ENCODE assay signal across 10 mouse cellular contexts in genomic region chr2:70938844-70939494, GRCm38 (mm10).
DNase-seq lines count a peak whose midpoint lies in the region; ATAC-seq and TF ChIP-seq lines count a peak whose summit lies in the region.
"Had no signal": no experiment of that assay in that cellular context is flagged by ENCODE, and none has a peak within 500 bp of the region (broad histone marks: within the 10 kb centered on the region; RNA-seq: fewer than 3 reads in every experiment).

No protein-coding gene starts in this region.

- no peaks in the 10 kb centered on the region for H3K36me3 ChIP-seq in midbrain, postnatal 0 days (ENCODE audit: insufficient read depth, low read length)
- H3K36me3 ChIP-seq in forebrain, embryonic 15.5 days, result no peaks in the 10 kb centered on the region
- H3K36me3 ChIP-seq: heart, embryonic 15.5 days had no signal

- H3K4me2 ChIP-seq in midbrain, postnatal 0 days (ENCODE audit: low read depth, low read length, poor library complexity, severe bottlenecking), result no peak overlapping the region
- no peak overlapping the region for H3K4me2 ChIP-seq in forebrain, embryonic 15.5 days (replicated peaks)
- H3K4me2 ChIP-seq: heart, embryonic 15.5 days had no signal

- no peak for DNase-seq in frontal cortex, postnatal 36 days (ENCODE audit: low spot score in 2 of 2)
- peak; percentile 20 to 45 for DNase-seq in B cell, adult 2 months
- DNase-seq in right cerebral cortex, postnatal 36 days (ENCODE audit: low spot score in 2 of 2), result no peak
- no peak for DNase-seq in midbrain, postnatal 0 days (ENCODE audit: low spot score)
- DNase-seq: cerebellum, adult 9-11 months had no signal

- ATAC-seq in frontal cortex, adult (ENCODE audit: low TSS enrichment), result 0 out of 2 replicates have a peak, but pooled peaks have one; percentile 48
- peak; percentile 88 for ATAC-seq in common myeloid progenitor, adult 5-6 weeks (replicated peaks; ENCODE audit: low read depth, poor library complexity, severe bottlenecking)
- ATAC-seq in megakaryocyte-erythroid progenitor cell, adult 5-6 weeks (replicated peaks; ENCODE audit: low FRiP score, low TSS enrichment, poor library complexity, severe bottlenecking), result peak; percentile 97
- no peak for ATAC-seq in midbrain, postnatal 0 days (ENCODE audit: low FRiP score)
- ATAC-seq in forebrain, embryonic 15.5 days (replicated peaks), result no peak

- H3K27ac ChIP-seq in midbrain, postnatal 0 days (ENCODE audit: low read depth, low read length), result no peak overlapping the region
- H3K27ac ChIP-seq in forebrain, embryonic 15.5 days (replicated peaks), result no peak overlapping the region
- H3K27ac ChIP-seq: heart, embryonic 15.5 days had no signal

- no peaks in the 10 kb centered on the region for H3K27me3 ChIP-seq in midbrain, postnatal 0 days (ENCODE audit: insufficient read depth, low read length)
- no peaks in the 10 kb centered on the region for H3K27me3 ChIP-seq in forebrain, embryonic 15.5 days
- H3K27me3 ChIP-seq: heart, embryonic 15.5 days had no signal

- no peak overlapping the region for H3K9ac ChIP-seq in midbrain, postnatal 0 days (replicated peaks; ENCODE audit: low read length, poor library complexity, severe bottlenecking)
- no peak overlapping the region for H3K9ac ChIP-seq in forebrain, embryonic 15.5 days (replicated peaks)
- H3K9ac ChIP-seq: heart, embryonic 15.5 days had no signal

- no peaks in the 10 kb centered on the region for H3K4me1 ChIP-seq in midbrain, postnatal 0 days (ENCODE audit: insufficient read depth, low read length)
- no peaks in the 10 kb centered on the region for H3K4me1 ChIP-seq in forebrain, embryonic 15.5 days

- no peak for TF ChIP-seq CTCF in midbrain, postnatal 0 days (IDR thresholded peaks at IDR 0.05)

- no peak overlapping the region for H3K4me3 ChIP-seq in midbrain, postnatal 0 days (ENCODE audit: low read depth, low read length)
- no peak overlapping the region for H3K4me3 ChIP-seq in forebrain, embryonic 15.5 days
- H3K4me3 ChIP-seq: heart, embryonic 15.5 days had no signal

- WGBS in midbrain, postnatal 0 days, result 84% methylated on average over 21 of the region's 21 CpGs
- WGBS in forebrain, embryonic 15.5 days, result 80% methylated on average over 21 of the region's 21 CpGs

- H3K9me3 ChIP-seq in midbrain, postnatal 0 days (ENCODE audit: low read length), result no peaks in the 10 kb centered on the region
- H3K9me3 ChIP-seq in forebrain, embryonic 15.5 days, result no peaks in the 10 kb centered on the region
- H3K9me3 ChIP-seq: heart, embryonic 15.5 days had no signal

Comparison
In these comparisons a context has a peak if more than half of its experiments do, and no peak if none do; other contexts are left out.
1. ATAC-seq: peak in frontal cortex, adult (single experiment), common myeloid progenitor, adult 5-6 weeks (single experiment) and megakaryocyte-erythroid progenitor cell, adult 5-6 weeks (single experiment); none in midbrain, postnatal 0 days (single experiment) and forebrain, embryonic 15.5 days (single experiment).
2. DNase-seq: peak in B cell, adult 2 months (2 of 2); none in frontal cortex, postnatal 36 days (0 of 2), right cerebral cortex, postnatal 36 days (0 of 2) and midbrain, postnatal 0 days (single experiment).